Mouse (Mus musculus): Measurements from ENCODE around the gene Taf4. TPM values are rescaled to one million over a fixed set of nuclear protein-coding genes. Genes with fewer than 3 reads are reported as not detected.

Taf4 gene
- polyA plus RNA-seq (2017; shearing (Covaris generic)), result 1 to 10 TPM; 4.3 to 7.2 (median 5.0) TPM

DNA sequence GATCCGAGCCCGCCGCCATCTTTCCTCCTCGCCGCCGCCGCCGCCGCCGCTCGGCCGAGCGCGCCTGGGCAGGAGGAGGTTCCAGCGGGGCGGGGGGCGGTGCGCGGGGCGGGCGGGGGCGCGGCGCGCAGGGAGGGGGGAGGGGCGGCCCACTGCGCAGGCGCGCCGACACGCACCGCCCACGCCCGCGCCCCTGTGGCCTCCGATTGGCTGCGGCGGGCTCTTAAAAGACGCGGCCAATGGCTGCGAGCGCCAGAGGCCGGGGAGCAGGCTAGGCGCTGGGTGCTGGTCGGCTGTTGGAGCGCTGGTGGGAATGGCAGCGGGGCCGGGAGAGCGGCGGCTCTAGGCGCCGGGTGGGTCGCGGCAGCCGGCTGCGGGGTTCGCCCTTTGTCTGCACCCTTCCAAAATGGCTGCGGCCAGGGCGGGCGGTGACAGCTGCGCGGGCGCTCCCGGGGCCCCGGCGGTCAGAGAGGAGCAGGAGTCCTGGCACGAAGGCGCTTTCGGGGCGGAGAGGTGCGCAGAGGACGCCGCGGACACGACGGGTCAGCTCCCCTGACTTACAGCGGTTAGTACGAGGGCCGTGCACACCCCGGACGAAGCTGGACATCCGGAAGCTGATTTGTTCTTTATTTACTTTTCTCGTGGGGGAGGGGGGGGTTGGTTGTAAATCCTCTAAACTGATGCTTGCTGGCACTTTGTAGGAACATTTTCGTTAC lies at the start of gene Taf4:
Gene Taf4, minus strand, starts transcription at position 19 of the 716 bp plus-strand sequence.
- ATAC-seq, result peak; percentile 77

DNA sequence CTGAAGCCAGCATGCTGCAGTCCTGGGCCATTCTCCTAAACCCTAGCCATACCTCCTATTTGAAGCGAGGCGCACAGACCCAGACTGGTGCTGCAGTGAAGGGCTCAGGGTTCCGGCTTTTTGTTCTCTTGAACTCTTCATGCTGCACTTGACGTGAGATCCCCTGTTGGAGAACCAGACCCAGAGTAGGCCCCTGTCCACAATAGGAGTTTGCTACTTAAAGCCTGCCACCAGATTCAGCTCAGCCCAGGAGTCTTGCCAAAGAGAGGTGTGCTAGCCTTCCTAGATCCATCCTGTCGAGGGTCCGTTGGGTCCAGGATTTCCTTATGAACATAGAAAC lies 49.4 kb upstream of the Taf4 start:
- ATAC-seq, result no peak

DNA sequence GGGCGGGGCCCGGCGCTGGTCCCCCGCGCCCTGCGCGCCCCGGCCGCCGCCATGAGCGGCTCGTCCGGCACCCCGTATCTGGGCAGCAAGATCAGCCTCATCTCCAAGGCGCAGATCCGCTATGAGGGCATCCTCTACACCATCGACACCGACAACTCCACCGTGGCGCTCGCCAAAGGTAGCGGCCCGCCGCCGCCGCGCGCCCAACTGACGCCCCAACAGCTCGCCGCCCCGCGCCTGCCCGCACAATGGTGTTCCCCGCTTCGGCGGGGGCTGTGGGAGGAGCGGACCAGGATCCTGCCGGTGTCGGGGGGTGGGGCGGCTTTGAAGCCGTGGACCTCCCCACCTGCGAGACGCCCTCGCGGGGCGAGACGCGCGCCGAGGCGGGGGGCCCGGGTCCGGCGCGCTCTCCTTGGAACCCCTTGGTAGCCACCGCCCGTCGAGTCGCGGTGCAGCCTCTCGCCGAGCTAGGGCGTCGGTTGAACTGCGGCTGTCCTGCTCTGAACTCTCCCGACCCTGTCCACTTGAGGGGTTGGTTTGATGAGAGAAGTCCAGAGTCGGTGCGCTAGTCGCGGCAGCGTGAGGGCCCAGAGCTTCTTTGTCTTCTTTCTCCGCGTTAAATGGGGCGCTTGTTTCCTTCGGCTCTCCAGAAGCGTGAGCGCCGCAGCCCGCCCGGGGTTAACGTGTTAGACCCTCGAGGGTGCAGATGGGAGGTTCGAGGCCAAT lies 48.9 kb upstream of the Taf4 start:
- peak; percentile 11 for ATAC-seq

DNA sequence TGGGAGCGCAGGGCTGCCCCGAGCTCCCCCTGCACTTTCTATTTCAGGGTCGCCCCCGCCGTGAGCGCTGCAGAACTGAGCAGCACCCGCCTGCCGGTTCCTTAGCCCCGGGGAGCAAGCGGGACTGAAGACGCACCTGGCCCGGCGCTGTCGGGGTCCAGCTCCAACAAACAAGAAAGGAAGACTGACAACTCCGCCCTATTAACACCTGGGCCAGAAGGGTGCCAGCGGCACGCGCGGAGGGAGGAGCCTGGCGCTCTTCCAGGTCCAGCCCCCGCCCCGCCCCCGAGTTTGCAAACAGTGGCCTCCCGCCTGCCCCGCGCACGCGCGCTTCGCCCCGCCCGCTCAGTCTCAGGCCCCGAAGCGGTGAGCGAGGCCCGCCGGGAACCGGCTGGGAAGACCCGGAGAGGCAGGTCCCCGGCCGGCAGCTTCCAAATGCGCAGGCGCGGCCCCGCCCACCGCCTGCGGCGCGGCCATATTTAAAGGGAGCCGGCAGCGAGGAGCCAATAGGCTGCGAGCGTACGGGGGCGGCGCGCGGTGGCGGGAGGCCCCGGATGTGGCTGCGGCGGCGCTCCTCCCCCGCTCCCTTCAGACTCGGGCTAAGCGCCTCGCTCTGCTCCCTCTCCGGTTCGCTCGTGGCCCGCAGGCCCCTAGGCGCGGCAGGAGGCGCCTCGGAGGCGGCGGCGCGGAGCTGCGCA lies 48.1 kb upstream of the Taf4 start, which contains the start of gene Lsm14b:
Gene Lsm14b, plus strand, starts transcription at position 587 of the 698 bp plus-strand sequence.
- ATAC-seq, result peak; percentile 91

DNA sequence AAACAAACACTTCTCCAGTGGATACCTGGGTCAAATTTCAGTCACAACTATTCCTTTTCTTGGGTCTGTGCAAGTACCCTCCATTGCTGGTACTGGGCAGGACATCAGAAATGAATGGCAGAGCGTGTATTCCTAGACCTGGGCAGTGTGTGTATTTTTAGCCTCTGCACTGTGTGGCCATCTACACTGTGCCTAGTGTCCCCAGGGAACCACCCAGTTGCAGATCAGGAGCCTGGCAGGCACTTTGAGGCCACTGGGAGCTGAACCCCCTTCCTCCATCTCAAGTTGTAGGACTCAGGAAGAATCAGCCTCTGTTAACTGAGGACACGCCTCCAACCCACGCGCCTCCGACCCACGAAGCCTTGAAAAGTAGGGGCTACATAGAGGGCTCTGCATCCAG lies 46.3 kb upstream of the Taf4 start:
- ATAC-seq, result no peak

DNA sequence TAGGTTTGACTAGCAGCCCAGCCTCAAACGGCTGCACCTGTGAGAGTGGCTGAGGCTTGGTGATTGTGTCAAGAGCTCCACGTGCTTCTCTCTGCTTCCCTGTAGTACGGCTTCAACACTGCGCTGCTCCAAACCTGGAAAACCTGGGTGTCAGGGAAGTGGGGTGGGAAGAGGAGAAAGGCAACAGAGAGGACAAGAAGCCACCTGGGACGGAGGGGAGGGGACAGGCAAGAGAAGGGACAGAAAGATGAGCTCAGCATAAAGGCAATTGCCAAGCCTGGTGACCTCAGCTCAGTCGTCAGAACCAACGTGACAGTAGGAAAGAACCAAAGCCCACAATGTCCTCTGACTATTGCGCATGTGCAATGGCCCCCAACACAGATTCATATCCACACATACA lies 44.5 kb upstream of the Taf4 start:
- no peak for ATAC-seq

DNA sequence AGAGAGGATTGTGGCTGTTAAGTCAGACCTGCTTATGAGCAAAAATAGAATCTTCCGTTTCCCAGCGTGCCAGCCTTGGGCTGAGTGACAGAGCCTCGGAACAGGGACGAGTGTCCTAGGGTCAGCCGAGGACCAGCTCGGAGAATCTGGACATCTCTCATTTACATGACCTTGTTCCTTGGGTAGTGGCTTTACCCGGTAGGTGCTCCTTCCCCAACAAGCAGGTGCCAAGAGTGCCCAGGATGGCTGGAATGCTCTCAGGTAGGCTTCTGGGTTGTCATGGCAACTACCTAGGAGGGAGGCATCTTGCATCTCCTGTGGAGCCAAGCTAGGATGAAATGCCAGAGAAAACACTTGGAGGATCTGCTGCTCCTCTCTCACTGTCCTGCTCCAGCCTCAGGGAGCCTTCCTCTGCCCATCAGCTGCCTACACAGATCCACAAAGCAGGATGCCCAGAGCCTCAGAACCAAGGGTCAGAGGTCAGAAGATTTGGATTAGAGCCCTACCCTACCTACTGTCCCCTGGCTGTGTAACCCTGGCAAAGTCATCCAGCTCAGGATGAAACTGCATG lies 43.7 kb upstream of the Taf4 start:
- ATAC-seq, result no peak

DNA sequence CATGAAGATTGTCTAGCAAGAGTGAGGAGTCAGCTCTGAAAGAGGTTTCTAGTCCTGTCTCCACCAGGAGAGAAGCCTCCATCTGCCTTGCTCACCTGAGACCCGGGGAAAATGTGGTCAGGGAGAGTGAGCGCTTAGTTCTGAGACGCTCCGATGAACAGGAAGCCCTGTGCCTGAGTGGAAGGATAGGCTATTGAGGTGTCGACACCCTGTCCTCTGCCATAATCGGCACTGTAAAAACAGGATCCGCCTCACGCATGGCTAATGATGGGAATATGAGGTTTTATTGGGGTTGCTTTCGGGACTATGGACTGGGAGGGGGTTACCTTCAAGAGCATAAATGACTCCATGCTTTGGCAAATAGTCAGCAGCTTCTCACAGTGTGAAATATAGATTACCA lies 42.1 kb upstream of the Taf4 start:
- no peak for ATAC-seq

DNA sequence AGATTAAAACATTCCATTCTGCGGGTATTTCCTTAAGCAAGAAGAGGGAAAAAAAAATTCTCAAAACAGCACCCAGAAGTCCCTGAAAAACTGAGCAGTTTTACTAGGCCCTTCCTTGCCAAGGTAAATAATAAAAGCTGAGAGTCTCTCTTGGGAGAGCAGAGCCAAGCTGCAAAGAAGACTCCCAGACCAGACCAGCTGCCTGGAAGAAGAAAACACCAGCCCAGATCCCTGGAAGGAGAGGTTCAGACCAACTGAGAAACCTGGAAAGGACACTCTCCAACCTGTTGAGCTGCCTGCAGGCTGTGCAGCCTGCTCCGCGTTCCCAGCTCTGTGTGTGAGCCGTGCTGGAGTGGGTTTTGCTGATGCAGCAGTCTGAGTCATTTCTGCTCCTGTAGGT lies 41.2 kb upstream of the Taf4 start:
- no peak for ATAC-seq

DNA sequence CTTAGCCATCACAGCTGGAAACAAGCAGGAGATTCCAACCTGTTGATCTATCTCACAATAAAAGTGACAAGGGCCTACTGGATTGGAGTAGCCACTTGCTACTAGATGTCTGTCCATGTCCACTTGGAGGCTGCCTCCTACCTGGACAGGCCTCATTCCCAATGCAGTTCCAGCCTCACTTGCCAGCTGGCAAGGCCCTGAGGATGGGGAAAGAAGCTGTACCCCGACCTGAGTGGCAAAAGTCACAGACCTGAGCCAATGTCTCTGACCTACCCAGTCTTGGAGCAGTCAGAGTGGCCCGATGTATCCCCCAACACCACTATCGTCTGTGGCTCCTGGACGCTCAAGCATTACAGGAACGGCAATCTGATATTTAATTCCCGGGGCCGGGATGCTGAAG lies 37.2 kb upstream of the Taf4 start:
- ATAC-seq, result no peak

DNA sequence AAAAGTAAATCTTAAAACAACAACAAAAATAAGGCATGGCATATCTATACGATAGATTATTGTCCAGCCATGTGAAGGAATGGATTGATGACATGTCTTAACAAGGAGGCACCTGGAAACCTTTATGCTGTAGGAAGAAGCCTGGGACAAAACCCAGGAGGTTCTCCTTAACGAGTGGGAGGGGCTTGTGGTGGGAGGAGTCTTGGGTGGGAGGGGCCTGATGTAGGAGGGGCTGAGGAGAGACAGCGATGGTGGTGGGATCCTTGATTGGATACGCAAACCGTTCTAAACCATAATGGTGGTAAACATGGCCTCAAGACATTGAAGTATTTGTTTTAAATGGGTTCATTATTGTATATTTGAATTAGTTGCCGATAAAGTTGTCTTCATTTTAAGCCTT lies 34.9 kb upstream of the Taf4 start:
- ATAC-seq, result no peak

DNA sequence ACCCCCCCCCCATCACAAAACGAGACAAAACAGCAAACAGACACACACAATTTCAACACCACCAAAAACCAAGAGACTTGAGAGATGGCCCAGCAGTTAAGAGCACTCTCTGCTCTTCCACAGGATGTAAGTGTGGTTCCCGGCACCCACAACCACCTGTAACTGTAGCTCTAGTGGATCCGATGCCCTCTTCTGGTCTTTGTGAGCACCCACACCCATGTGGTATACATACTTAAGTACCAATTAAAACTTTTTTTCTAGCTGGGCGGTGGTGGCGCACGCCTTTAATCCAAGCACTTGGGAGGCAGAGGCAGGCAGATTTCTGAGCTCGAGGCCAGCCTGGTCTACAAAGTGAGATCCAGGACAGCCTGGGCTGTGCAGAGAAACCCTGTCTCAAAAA lies 34.2 kb upstream of the Taf4 start:
- no peak for ATAC-seq

DNA sequence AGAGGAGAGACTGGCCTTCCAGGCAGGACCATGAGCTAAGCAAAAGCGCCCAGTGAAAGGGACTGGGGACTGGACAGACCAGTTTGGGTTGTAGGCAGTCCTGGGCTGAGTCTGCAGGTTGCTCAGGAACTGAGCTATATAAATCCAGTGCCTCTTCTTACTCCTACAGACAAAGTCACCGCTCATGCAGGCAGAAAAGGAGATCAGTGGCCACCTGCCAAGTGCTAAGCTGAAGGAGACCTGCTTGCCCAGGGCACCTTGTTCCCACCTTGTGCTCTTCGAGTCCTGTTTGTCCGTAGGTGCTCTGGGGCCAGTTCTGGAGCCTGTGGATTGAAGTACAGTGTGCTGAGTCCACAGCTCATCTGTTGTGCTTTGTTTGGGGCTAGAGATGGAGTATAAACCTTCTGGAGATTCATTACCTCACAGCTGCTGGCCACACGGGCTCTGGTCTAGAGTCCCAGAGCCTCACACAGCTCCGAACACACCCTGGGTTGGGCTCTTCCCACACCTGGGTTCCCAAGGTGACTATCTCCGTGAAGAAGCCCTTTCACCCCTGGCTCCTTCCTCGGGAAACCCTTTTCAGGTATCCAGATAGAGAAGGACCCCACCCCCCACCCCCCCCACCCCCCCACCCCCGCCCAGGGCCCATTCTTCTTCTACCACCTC lies 30.0 kb upstream of the Taf4 start:
- no peak for ATAC-seq

DNA sequence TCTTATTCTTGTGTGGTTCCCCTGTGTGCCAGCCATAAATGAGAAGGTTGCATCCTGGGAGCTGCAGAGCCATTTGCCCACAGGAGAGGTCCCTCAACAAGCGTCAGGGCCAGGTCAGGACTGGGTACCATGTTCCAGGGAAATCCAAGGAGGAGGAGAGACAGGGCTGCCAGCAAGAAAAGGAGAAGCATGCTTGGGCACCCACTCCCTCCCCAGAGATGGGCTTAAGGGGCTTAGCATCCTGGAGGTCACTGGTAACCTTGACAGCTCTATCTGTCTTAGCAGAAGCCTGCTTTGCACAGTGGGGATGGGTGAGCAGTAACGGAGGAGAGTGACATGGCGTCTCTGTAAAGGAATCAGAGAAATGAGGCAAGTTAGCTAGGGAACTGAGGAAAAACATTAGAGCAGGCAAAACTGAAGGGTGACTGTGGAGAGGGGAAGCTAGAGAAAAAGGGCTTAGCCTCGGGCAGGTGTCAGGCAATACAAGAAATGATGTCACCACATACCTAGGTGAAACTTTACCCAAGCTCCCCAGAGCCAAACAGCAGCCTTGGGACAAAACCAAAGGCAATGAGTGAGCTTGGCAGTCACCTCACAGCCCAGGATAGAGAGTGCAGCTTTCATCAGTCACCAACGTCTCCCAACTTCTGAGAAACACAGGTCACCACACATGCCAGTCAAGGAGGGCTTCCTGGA lies 29.4 kb upstream of the Taf4 start:
- no peak for ATAC-seq

DNA sequence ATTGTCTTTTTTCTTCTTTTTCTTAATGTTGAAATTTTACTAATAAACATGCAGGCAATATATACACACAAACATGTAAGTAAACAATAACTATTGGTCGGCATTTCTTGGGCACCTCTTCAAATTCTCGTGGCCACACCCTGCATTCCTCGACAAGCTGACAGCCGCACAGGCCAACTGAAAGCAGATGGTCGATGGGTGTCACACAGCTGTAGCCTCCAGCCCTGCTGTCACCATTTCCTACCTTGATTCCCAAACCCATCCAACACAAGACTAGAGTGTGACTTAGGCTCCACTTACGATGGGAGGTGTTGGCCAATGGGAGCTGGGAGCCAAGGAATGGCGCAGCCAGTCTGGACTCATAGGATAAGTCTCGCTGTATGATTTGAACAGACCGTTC lies 25.2 kb upstream of the Taf4 start:
- no peak for ATAC-seq

DNA sequence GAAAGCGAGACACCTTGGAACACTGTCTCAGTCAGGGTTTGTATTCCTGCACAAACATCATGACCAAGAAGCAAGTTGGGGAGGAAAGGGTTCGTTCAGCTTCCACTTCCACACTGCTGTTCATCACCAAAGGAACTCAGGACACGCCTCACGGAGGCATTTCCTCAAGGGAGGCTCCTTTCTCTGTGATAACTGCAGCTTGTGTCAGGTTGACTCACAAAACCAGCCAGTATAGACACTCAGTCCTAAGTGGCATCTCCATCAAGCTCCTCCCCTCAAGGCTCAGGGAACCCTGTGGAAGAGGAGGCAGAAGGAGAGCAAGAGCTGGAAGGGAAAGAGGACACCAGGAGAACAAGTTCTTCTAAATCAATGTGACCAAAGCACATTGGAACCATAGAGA lies 22.0 kb upstream of the Taf4 start:
- ATAC-seq, result no peak

DNA sequence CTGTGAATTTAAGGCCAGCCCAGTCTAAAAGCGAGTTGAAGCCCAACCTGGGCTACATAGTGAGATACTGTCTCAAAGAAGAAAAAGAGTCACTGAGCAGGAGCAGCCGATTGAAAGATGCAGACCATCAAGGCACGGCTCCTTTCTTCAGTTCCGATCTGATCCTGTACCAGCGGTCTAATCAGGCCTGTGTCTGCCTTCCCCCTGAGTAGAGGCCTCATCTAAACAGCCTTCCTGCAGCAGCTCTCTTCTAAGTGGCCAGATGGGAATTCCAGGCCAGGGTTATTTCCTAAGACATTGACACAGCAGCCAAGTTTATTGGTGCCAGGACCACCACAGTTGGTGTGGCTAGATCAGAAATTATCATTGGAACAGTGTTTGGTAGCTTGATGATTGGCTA lies 16.6 kb upstream of the Taf4 start:
- no peak for ATAC-seq

DNA sequence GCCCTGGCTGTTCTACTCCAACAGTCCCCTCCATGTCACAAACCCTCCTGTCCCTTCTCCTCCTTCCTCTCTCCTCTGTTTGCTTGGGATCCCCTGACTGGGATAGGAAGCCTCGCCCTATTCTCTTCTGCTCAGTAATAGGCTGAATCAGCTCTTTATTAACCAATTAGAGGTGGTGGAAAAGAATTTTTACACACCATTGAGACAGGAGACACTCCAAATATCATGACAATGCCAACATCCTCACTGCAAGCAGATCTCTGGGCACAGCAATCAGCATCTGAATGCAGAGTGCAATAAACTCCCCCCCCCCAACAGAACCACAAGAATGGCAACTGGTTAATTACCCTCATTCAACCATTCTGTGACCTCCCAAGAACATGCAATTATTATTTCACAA lies 12.7 kb upstream of the Taf4 start:
- no peak for ATAC-seq

DNA sequence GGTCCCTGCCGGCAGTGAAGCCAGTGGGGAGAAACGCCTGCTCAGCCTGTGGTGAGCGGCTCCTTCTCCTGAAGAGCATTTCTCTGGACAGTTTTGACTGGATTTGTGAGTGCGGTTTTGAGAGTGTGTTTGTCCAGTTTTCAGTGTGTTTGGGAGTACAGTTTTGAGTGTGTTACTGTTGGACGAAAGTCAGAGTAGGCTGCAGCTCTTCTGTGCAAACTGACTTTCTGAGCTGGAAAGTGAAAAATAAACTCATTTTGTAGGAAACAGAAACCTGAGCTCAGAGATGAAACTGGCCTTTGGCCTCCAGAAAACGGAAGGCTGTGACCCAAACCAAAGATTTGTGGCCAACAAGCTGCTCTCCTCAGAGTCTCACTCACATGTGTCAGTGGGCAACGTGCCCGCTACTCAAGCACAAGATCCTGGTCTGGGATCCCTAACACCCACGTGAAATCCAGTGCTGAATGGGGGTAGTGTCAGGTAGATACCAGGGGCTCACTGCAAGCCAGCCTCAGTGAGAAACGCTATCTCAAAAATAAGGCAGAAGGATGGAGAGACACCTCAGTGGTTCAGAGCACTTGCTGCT lies 10.1 kb upstream of the Taf4 start:
- ATAC-seq, result no peak

DNA sequence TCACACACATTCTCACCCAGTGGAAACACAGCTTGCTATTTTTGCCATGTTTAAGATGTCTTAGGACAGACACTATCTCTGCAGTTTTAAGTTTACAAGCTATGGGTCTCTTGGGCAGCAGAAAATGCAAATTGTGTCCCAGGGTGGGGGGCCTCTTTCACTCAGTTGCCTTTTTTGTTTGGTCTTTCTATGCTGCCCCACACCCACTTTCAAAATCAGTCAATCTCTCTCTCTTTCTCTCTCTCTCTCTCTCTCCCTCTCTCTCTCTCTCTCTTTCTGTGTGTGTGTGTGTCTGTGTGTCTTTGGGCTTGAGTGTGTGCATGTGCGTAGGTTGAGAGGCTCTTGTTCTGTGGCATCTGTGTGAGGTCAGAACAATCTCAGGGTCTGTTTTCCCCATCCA lies 9.2 kb upstream of the Taf4 start:
- no peak for ATAC-seq

DNA sequence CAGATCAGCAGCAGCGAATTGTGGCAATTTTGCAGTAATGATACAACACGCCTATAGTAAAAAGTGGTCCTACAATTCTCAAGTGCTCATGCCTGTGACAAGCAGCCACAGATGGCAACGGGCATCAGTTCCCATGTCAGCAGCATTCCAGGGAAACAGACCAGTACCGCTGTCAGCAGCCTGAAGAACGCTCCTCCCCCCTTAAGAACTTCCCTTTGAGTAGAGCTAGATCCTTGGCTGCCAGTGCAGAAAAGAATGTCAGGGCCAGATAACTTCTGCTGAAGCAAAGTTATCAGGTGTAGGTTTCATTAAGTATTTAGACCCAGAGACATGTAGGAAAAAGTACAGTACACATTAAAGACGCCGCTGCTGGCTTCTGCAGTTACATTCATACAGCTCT lies 8.4 kb upstream of the Taf4 start:
- ATAC-seq, result no peak

DNA sequence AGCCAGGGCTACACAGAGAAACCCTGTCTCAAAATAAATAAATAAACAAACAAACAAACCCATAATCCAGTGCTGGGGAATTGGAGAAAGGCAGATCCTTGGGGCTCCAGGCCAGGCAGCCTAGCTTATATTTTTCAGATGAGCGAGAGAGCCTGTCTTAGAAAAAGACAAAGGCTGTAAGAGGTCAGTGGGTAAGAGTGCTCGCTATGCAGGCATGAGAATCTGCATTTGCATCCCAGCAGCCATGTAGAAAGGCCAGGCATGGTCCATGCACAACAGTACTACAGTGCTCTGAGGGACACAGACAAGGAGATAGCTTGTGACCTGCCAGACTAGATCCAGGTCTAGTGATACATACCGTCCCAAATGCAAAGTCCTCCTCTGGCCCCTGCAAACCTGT lies 6.3 kb upstream of the Taf4 start:
- no peak for ATAC-seq
